Mouse (Mus musculus) hindbrain, embryonic 11.5 days (tissue): Measurements from ENCODE around the gene Phka2. TPM values are rescaled to one million over a fixed set of nuclear protein-coding genes. Genes with fewer than 3 reads are reported as not detected.
A peak's percentile ranks its signal among the peaks of the same experiment; 100 is the strongest.

Experiments
- ATAC-seq: fragments of 200-750 bp; cut with Nextera tagmentation; 2 replicates; pipeline ENCODE4 v1.8.0; 2017; ENCODE audit warnings: mild to moderate bottlenecking, moderate TSS enrichment, moderate library complexity; ENCODE audit not compliant: low FRiP score
- DNase-seq: peaks from one replicate; pipeline ENCODE4 v3.0.0-alpha.2; 2015; ENCODE audit warnings: low spot score
- H3K27ac ChIP-seq: fragments of 300-500 bp; sonication (generic); 2 replicates; pipeline ENCODE4 v1.5.1; 2014; ENCODE audit warnings: mild to moderate bottlenecking, low read depth, low read length
- H3K27me3 ChIP-seq: fragments of 300-500 bp; sonication (generic); 2 replicates; pipeline ENCODE4 v1.6.1; 2014; ENCODE audit warnings: mild to moderate bottlenecking, low read length, moderate library complexity, mixed read lengths; ENCODE audit not compliant: control insufficient read depth, insufficient read depth
- H3K36me3 ChIP-seq: fragments of 300-500 bp; sonication (generic); 2 replicates; pipeline ENCODE4 v1.6.1; 2014; ENCODE audit warnings: mild to moderate bottlenecking, low read length, moderate library complexity, mixed read lengths; ENCODE audit not compliant: control insufficient read depth, insufficient read depth
- H3K4me1 ChIP-seq: fragments of 300-500 bp; sonication (generic); replicated peaks from 2 replicates; pipeline ENCODE4 v1.6.1; 2014; ENCODE audit warnings: low read length, mixed read lengths; ENCODE audit not compliant: control insufficient read depth, insufficient read depth
- H3K4me2 ChIP-seq: fragments of 300-500 bp; sonication (generic); replicated peaks from 2 replicates; pipeline ENCODE4 v1.6.1; 2014; ENCODE audit warnings: mild to moderate bottlenecking, low read depth, low read length
- H3K4me3 ChIP-seq: fragments of 300-500 bp; sonication (generic); 2 replicates; pipeline ENCODE4 v1.5.1; 2014; ENCODE audit warnings: low read depth, low read length
- H3K9ac ChIP-seq: fragments of 300-500 bp; sonication (generic); 2 replicates; pipeline ENCODE4 v1.6.1; 2014; ENCODE audit warnings: low read depth, low read length
- H3K9me3 ChIP-seq: fragments of 300-500 bp; sonication (generic); 2 replicates; pipeline ENCODE4 v1.6.1; 2016; ENCODE audit warnings: low read length; ENCODE audit not compliant: control insufficient read depth
- WGBS: fragments of 180-500 bp; shearing (Covaris S2); extraction: QIAGEN DNeasy Blood & Tissue Kit; methylation state at CpG from one replicate; pipeline ENCODE4 v1.1.7; 2014; 5-methylcytosine and 5-hydroxymethylcytosine counted together
- polyA plus RNA-seq: library from polyadenylated mRNA; unstranded; fragments of >200 nt; fragmentation: Nextera tagmentation; extraction: Ambion mirVana; gene quantifications from 2 replicates; pipeline ENCODE4 v1.2.1, GENCODE M21; 2014

Phka2 gene
- polyA plus RNA-seq, 1 experiment from 2014 or later = 19.3 TPM

GRCm38 (mm10) chrX:160585110-160585509 lies 83.1 kb downstream of the Phka2 start:
- DNase-seq = no peak
- Histone ChIP-seq H3K4me1 (no peaks in the 10 kb centered on the region), H3K27ac (no peak overlapping the region), H3K36me3 (no peaks in the 10 kb centered on the region), H3K9me3 (no peaks in the 10 kb centered on the region), H3K27me3 (peaks cover 3% of the 10 kb centered on the region; the same call in 1 of the 2 replicates), H3K9ac (no peak overlapping the region), H3K4me2 (no peak overlapping the region), H3K4me3 (no peak overlapping the region)
- ATAC-seq = no peak
- whole genome bisulfite sequencing = 69% methylated on average over 1 of the region's 1 CpGs

- Histone ChIP-seq H3K27me3 (peaks cover 3% of the 10 kb centered on the region), H3K4me1 (no peaks in the 10 kb centered on the region), H3K9ac (no peak overlapping the region), H3K9me3 (no peaks in the 10 kb centered on the region), H3K36me3 (no peaks in the 10 kb centered on the region), H3K27ac (no peak overlapping the region), H3K4me3 (no peak overlapping the region), H3K4me2 (no peak overlapping the region)
- ATAC-seq (no peak), DNase-seq (no peak)
- WGBS = 93% methylated on average over 4 of the region's 4 CpGs
These were observed 86.6 kb downstream of the Phka2 start for GRCm38 (mm10) chrX:160588523-160588922.

GRCm38 (mm10) chrX:160590147-160590546 lies 88.2 kb downstream of the Phka2 start:
- no peaks in the 10 kb centered on the region; the same call in 1 of the 2 replicates for H3K27me3 ChIP-seq

GRCm38 (mm10) chrX:160592933-160593332 lies 91.0 kb downstream of the Phka2 start:
- H3K27ac ChIP-seq = no peak overlapping the region
- ATAC-seq = no peak

More at GRCm38 (mm10) chrX:160590147-160590546, 88.2 kb downstream of the Phka2 start:
- Histone ChIP-seq H3K4me1 (no peaks in the 10 kb centered on the region), H3K36me3 (no peaks in the 10 kb centered on the region), H3K9ac (no peak overlapping the region), H3K4me3 (no peak overlapping the region), H3K4me2 (no peak overlapping the region), H3K27ac (no peak overlapping the region), H3K9me3 (no peaks in the 10 kb centered on the region)
- ATAC-seq = no peak
- 97% methylated on average over 7 of the region's 7 CpGs for WGBS
- no peak for DNase-seq

GRCm38 (mm10) chrX:160598055-160598454 lies 96.1 kb downstream of the Phka2 start:
- no peak overlapping the region for H3K9ac ChIP-seq
- H3K27me3 ChIP-seq = 0 out of 2 replicates have a peak, but pooled peaks cover 6% of the 10 kb centered on the region
- peak overlapping the region; percentile 58 for H3K27ac ChIP-seq
- no peaks in the 10 kb centered on the region for H3K4me1 ChIP-seq
- no peak for DNase-seq
- no peaks in the 10 kb centered on the region for H3K9me3 ChIP-seq
- ATAC-seq = no peak
- H3K4me2 ChIP-seq = no peak overlapping the region
- WGBS = 86% methylated on average over 2 of the region's 2 CpGs
- H3K36me3 ChIP-seq = no peaks in the 10 kb centered on the region
- H3K4me3 ChIP-seq = no peak overlapping the region

More at GRCm38 (mm10) chrX:160592933-160593332, 91.0 kb downstream of the Phka2 start:
- 87% methylated on average over 6 of the region's 6 CpGs for WGBS
- no peaks in the 10 kb centered on the region for H3K36me3 ChIP-seq
- DNase-seq = no peak
- no peak overlapping the region for H3K4me2 ChIP-seq
- no peak overlapping the region for H3K4me3 ChIP-seq
- H3K9ac ChIP-seq = no peak overlapping the region
- H3K4me1 ChIP-seq = no peaks in the 10 kb centered on the region
- no peaks in the 10 kb centered on the region; the same call in 1 of the 2 replicates for H3K27me3 ChIP-seq
- no peaks in the 10 kb centered on the region for H3K9me3 ChIP-seq

GRCm38 (mm10) chrX:160598562-160599458 lies 96.8 kb downstream of the Phka2 start:
- ATAC-seq = peak; percentile 91
- no peaks in the 10 kb centered on the region for H3K36me3 ChIP-seq
- no peak overlapping the region for H3K4me3 ChIP-seq
- no peaks in the 10 kb centered on the region for H3K4me1 ChIP-seq
- DNase-seq = peak; percentile 51
- peak overlapping the region; percentile 58 for H3K27ac ChIP-seq
- no peak overlapping the region for H3K9ac ChIP-seq
- 0 out of 2 replicates have a peak, but pooled peaks cover 6% of the 10 kb centered on the region for H3K27me3 ChIP-seq
- 49% methylated on average over 3 of the region's 3 CpGs for WGBS
- H3K9me3 ChIP-seq = no peaks in the 10 kb centered on the region
- no peak overlapping the region for H3K4me2 ChIP-seq

- no peaks in the 10 kb centered on the region for H3K9me3 ChIP-seq
- DNase-seq (no peak), ATAC-seq (no peak)
- H3K4me2 ChIP-seq = no peak overlapping the region
- no peak overlapping the region for H3K9ac ChIP-seq
- no peak overlapping the region for H3K4me3 ChIP-seq
- 0 out of 2 replicates have a peak, but pooled peaks cover 6% of the 10 kb centered on the region for H3K27me3 ChIP-seq
- H3K4me1 ChIP-seq = no peaks in the 10 kb centered on the region
- H3K36me3 ChIP-seq = no peaks in the 10 kb centered on the region
- WGBS = 85% methylated on average over 3 of the region's 3 CpGs
- H3K27ac ChIP-seq = no peak overlapping the region
These were observed 99.1 kb downstream of the Phka2 start for GRCm38 (mm10) chrX:160601053-160601452.

GRCm38 (mm10) chrX:160602770-160603169 lies 100.8 kb downstream of the Phka2 start:
- no peak overlapping the region for H3K4me3 ChIP-seq
- no peak overlapping the region for H3K27ac ChIP-seq
- no peak overlapping the region for H3K4me2 ChIP-seq
- DNase-seq (no peak), ATAC-seq (no peak)
- 0 out of 2 replicates have a peak, but pooled peaks cover 6% of the 10 kb centered on the region for H3K27me3 ChIP-seq
- H3K36me3 ChIP-seq = no peaks in the 10 kb centered on the region
- no peaks in the 10 kb centered on the region for H3K4me1 ChIP-seq
- WGBS = 94% methylated on average over 1 of the region's 1 CpGs
- no peaks in the 10 kb centered on the region for H3K9me3 ChIP-seq
- H3K9ac ChIP-seq = no peak overlapping the region

- H3K4me2 ChIP-seq = no peak overlapping the region
- no peak overlapping the region for H3K9ac ChIP-seq
- H3K4me1 ChIP-seq = no peaks in the 10 kb centered on the region
- DNase-seq (no peak), ATAC-seq (no peak)
- 80% methylated on average over 2 of the region's 2 CpGs for WGBS
- no peak overlapping the region for H3K27ac ChIP-seq
- 0 out of 2 replicates have a peak, but pooled peaks cover 6% of the 10 kb centered on the region for H3K27me3 ChIP-seq
- H3K9me3 ChIP-seq = no peaks in the 10 kb centered on the region
- H3K36me3 ChIP-seq = no peaks in the 10 kb centered on the region
- no peak overlapping the region for H3K4me3 ChIP-seq
These were observed 101.3 kb downstream of the Phka2 start for GRCm38 (mm10) chrX:160603316-160603715.
